Mouse (Mus musculus): ENCODE data around the gene Fbxo10.
A peak's percentile ranks its signal among the peaks of the same experiment; 100 is the strongest.
"Not testable (repeated sequence)": the region's sequence is repeated elsewhere in the genome, so short reads cannot be mapped to it uniquely, and the experiment has no call there.

Fbxo10 gene

GRCm38 (mm10) chr4:45047286-45047887 is 37.0 kb downstream of the Fbxo10 start:
- DNase-seq, result no peak

- DNase-seq, result no peak
These were observed 37.7 kb downstream of the Fbxo10 start for GRCm38 (mm10) chr4:45046679-45047078.

GRCm38 (mm10) chr4:45040795-45041194 is 43.6 kb downstream of the Fbxo10 start:
- no peak for DNase-seq

DNA sequence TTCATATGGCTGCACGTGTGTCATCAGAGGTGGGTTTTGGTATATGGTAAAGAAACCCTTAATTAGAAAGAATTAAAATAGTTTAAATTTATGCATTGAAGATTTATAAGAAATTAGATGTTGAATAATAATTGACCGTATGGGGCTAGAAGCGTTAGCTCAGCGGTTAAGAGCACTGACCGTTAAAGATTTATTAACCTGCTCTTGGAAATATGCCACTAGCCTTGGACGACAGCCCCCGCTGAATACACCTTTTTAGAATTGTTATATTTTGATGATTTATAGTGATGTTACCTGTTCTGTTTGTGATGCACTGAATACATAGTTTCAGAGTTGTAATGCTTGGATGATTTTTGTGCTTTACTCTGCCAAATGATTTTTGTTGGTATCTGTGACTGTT is 44.9 kb downstream of the Fbxo10 start:
- not testable (repeated sequence) for DNase-seq

DNA sequence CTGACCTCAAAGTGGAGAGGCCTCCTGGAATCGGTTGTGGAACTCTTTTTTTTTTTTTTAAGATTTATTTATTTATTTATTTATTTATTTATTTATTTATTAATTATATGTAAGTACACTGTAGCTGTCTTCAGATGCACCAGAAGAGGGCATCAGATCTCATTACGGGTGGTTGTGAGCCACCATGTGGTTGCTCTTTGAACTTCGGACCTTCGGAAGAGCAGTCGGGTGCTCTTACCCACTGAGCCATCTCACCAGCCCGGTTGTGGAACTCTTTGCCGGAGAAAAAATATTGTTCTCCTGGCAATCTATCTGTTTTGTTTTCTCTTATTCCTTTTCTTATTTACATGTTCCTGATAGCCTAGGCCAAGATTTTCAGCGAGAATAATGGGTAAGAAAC is 45.5 kb downstream of the Fbxo10 start:
- not testable (repeated sequence) for DNase-seq

DNA sequence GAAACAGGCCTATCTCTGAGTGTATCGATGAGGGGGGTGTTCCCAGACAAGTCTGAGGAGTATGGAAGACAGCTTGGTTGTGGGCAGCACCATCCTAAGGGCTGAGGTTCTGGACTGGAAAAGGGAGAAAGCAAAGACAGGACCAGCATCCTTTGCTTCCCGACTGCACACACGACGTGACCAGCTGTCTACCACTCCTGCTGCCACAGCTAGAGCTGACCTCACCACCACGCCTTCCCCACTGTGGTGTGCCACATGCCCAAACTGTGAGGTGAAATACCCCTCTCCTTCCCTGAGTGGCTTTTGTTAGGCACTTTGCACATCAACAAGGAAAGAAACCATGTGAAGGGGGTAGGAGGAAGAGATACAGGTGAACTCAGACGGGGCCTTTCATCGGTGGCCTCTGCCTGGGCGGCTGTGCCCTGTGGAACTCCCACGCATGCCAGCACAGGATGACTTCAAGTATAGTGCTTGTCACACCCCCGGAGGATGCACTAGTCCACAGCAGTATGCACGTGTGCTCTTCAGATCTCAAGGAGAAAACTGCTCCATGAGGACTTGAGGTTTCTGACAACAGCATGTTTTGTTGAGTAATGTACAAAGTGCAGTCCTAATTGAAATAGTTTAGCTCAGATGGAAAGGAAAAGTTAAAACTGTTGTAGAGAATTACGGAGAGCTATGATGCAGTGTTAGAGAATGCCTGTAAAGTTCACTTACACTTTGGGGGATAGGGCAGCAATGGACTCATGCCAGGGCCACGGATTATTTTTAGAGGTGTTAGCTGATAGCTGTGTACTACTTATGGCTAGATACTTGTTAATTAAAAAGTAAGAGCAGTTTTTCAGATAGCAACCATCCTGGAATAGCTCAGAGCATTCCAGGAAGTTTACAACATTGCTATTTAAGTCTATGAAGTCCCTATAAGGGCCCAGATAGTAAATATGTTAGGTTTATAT is 46.7 kb downstream of the Fbxo10 start:
- no peak for DNase-seq

DNA sequence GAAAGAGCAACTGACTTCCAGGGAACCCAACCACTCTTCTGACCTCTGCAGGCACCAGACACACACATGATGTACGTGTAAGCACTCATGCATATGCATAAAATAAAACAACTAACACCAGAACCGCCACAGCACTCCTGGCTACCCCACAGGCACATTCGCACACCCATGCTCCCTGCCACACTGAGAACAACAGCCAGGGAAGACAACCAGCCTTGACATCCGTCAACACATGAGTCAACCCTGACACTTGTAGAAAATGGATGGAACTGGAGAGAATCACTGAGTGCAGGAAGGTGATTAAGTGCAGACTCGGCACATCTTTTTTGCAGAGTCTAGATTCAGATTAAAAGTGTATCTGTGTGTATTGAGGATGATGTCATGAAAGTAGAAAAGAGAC is 47.8 kb downstream of the Fbxo10 start:
- DNase-seq, result no peak

DNA sequence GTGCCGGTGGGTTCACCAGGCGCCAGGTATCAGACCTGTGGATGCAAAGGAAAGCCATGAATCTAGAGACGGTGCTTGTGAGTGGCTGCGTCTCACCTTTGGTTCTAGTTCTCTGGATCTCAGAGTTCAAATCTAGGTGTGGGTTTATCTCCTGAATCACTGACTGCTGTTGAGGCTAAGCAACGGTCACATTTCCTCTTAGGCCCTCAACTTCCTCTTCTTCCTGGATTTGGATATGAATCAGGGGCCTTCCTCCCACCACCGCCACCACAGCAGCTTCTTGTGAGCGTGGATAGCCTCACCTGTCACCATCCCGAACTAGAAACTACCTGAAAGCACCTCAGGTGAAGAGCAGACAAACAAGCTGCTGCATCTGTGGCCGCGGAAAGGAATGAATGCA is 48.4 kb downstream of the Fbxo10 start:
- no peak for DNase-seq

- no peak for DNase-seq
These were observed 49.4 kb downstream of the Fbxo10 start for GRCm38 (mm10) chr4:45034693-45035628.

- no peak for DNase-seq
These were observed 51.8 kb downstream of the Fbxo10 start for GRCm38 (mm10) chr4:45032586-45032985.

- DNase-seq, result no peak
These were observed 57.9 kb downstream of the Fbxo10 start for GRCm38 (mm10) chr4:45026459-45026858.

GRCm38 (mm10) chr4:45019009-45019408 is 65.4 kb downstream of the Fbxo10 start:
- DNase-seq, result no peak

GRCm38 (mm10) chr4:45018452-45018980 is 65.9 kb downstream of the Fbxo10 start, which contains the start of gene Polr1e:
Gene Polr1e (plus strand): TSS chr4:45018583.
- DNase-seq, result peak; percentile 98

GRCm38 (mm10) chr4:45015615-45016014 is 68.8 kb downstream of the Fbxo10 start:
- peak; percentile 66 for DNase-seq

- DNase-seq, result no peak
These were observed 70.9 kb downstream of the Fbxo10 start for GRCm38 (mm10) chr4:45013537-45013936.

DNA sequence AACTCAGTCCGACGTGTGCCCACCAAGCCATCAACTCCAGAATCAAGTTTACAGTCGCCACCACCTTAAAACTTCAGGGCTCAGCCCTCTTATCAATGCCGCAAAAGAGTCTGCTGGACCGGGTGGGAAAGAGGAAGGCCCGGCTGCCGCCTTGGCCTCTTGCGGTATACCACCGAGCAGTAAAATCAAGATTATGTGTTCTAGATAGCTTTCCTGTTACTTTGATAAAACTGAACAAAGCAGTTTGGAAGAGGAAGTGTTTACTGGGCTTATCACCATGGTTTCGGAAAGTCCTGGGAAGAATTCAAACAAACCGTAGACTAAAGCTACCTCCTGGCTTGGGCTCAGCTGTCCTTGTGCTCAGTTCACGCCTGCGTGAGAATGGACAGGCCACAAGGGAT is 71.4 kb downstream of the Fbxo10 start:
- DNase-seq, result peak; percentile 14

DNA sequence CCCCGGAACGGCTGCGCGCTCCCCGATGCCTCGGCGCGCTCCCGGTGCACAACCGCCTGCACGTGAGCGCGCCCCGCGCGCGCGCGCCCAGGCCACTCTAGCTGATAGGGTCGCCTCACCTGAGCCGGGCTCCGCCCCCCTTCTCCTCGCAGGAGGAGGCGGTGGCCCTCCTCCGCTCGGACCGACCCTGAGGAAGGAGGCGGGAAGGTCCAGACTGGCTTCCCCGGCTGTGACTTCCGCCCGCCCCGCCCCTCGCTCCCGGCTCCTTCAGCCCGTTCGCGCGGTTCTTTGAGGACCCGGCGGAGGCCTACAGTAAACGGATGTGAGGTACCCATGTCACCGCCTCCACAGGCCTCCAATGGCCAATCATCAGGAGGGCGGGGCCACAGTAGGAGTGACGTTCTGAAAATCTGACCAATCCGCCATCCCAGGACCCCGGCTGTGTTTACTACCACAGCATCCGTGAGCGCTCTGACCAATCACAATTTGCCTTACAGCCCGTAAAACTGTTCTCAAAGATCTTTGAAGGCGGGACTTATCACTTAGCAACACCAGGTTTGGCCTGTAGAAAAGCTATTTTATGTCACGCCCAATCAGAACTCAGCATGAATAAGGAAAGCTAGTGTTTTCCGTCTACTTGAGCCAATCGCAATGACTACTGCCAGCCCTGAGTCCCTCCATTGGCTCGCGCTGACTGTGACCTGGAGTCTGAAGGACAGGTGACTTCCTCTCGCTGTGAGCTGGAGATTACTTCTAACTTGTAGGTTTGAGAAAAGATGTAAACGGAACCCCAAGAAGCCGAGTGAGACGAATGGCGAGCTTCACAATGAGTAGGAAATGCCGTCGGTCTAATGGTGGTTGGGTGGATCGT is 72.1 kb downstream of the Fbxo10 start, which contains the start of gene Zbtb5:
TSS of gene Zbtb5 (minus strand) at position 308 of the 871 bp plus-strand sequence.
- peak; percentile 100 for DNase-seq

- no peak for DNase-seq
These were observed 72.8 kb downstream of the Fbxo10 start for GRCm38 (mm10) chr4:45011581-45012104.

GRCm38 (mm10) chr4:45010806-45011415 is 73.5 kb downstream of the Fbxo10 start:
- DNase-seq, result no peak

GRCm38 (mm10) chr4:45005452-45005851 is 79.0 kb downstream of the Fbxo10 start:
- DNase-seq, result no peak

GRCm38 (mm10) chr4:45000001-45000400 is 84.4 kb downstream of the Fbxo10 start:
- no peak for DNase-seq
